Mouse (Mus musculus): ENCODE measurements around the gene Nek3.

Nek3 gene

DNA sequence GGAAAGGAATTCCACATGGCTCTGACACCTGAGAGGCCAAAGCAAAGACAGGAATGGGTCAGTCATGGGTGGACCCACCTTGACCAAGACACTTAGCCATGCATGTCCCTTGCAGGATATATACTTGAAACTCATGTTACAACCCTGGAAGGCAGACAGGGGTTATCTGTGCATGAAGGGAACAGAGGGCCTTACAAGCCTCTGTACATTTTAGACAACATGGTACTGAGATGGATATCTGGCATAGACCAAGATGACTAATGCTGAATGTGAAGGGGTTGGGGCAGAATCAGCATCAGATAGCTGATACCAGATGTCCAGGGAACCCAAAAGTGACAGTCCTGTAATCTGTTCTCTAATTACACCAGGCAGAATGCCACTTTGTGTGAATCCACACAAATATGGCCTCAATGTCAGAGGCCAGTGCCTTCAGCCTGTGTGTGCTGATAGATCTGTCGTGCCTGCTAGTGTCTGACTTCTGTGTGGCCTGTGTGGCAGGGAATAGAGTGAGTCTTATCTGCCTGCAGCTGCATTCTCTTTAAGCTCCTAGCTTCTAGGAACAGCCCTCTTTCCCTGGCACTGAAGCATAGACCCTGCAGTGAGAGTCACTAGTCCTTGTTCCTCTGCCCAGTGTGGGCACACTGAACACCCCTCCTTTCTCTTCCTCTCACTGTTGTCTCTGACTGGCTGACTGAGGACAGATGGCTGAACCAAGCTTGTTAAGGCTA, 22.3 kb downstream of the Nek3 start:
- no peak for DNase-seq (ENCODE audit: low spot score in 2 of 2)

DNA sequence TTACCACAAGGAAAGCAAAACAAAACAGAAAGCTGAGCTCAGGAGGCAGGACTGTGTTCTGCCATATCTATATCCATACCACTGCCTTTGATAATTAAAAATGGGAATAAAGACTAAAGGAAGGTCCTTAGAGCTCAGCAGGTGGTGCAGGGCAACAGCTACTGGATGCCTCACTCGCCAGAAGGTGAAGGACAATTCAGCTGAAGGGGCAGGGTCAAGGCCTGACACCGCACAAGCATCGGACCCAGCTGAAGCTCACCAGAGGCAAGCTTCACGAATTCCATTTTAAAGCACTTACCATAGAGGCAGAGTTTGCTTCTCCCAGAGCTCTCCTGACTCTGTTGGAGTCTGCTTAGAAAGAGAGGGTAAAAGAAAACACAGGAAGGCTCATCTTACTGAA, 23.6 kb downstream of the Nek3 start:
- no peak for DNase-seq (ENCODE audit: low spot score in 2 of 2)

- no peak for DNase-seq (ENCODE audit: low spot score in 2 of 2)
These were observed 24.3 kb downstream of the Nek3 start for GRCm38 (mm10) chr8:22141836-22142385.

- peak in 1 of 2 experiments; percentile 40 for DNase-seq (ENCODE audit: low spot score in 2 of 2)
These were observed 29.8 kb downstream of the Nek3 start for GRCm38 (mm10) chr8:22136462-22136861.

DNA sequence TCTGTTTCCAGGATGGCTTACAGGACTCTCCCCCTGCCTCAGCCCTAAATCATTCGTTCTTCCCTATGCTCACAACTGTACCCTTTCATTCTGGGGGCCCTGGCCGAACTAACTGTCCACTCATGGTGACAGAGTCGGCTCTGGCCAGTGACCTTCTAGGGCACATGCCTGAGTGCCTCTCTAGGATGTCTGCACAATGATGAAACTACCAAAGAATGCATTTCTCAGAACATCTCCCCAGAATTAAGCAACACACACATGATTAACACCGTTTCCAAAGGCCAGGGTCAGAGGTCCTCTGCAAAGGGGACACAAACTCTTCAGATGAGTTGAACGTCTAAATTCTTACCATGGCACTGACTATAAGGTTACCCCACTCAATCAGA, 31.5 kb downstream of the Nek3 start:
- no peak for DNase-seq (ENCODE audit: low spot score in 2 of 2)

- no peak for DNase-seq (ENCODE audit: low spot score in 2 of 2)
These were observed 32.0 kb downstream of the Nek3 start for GRCm38 (mm10) chr8:22134078-22134749.

DNA sequence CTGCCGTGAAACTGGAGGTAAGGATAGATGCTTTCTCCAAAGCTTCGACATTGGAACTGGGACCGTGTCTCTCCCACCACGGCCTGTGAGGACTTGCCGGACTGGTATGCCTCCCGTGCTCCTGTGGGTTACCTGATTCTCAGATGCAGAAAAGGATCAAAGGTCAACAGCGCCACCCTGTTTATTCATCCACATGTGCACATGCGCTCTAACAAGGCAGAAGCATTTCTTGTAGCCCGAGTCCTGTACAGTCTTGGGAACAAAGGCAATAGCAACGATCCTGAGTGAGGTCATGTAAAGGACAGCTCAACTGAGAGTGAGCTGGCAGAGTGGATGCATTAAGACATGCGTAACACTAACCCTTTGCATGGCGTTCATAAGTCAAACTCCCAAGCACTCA, 34.2 kb downstream of the Nek3 start:
- no peak for DNase-seq (ENCODE audit: low spot score in 2 of 2)

- peak; percentile 50 to 53 for DNase-seq (ENCODE audit: low spot score in 2 of 2)
These were observed 41.7 kb downstream of the Nek3 start, which contains the start of gene Nek5 for GRCm38 (mm10) chr8:22124220-22125152. Gene Nek5, minus strand, starts transcription at chr8:22125053.

DNA sequence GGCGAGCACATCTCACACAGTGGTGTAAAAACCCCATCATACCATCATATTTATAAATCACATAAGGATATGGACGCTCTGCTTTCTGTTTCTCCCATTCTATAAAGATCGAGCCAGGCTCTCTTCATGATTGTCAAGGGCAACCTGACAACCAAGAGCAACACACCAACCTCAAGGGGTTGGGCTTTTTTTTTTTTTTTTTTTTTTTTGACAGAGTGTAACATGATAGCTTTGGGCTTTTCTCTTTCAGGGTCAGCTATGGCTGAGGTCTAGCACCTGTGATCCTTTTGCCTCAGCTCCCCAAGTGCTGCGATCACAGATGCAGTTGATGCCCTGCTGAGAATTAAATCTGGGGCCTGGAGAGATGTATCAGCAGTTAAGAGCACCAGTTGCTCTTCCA, 59.2 kb downstream of the Nek3 start:
- DNase-seq (ENCODE audit: low spot score in 2 of 2): no peak

GRCm38 (mm10) chr8:22091568-22091967, 74.7 kb downstream of the Nek3 start:
- peak in 1 of 2 experiments; percentile 20 for DNase-seq (ENCODE audit: low spot score in 2 of 2)

GRCm38 (mm10) chr8:22089226-22089625, 77.0 kb downstream of the Nek3 start:
- no peak for DNase-seq (ENCODE audit: low spot score in 2 of 2)

DNA sequence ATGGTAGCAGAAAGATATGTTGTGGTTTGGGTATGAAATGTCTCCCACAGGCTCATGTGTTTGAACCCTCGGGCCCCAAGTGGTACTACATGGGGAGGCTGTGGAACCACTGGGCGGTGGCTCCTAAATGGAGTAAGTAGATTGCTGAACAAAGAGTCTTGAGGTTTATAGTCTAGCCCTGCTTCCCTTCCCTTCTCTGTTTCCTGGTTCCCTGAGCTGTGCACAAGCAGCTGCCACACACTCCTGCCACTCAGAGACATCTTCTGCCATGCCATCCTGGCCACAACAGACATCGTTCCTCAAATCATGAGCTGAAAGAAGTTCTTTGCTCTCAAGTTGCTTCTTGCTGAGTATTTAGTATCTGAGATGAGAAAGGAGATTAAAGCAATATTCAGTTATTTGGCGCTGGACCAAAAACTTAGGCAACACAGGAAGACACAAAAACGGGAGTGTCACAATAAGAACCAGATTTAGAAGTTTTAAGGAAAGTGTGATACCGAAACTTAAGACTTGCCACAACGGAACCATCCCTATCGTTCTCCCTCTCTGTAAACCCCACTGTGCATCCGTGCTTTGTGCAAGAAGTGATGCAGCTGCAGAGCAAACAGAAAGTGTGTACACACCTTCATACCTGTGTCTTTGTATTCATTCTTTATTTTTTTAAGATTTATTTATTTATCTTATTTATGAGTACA, 86.8 kb downstream of the Nek3 start:
- no peak for DNase-seq (ENCODE audit: low spot score in 2 of 2)
